Mouse (Mus musculus) megakaryocyte, embryonic 14.5 days (primary cell): ENCODE results near the gene Bnip2.

Source experiments
- FLI1 ChIP-seq: IDR thresholded peaks from 2 replicates; pipeline ENCODE4 v1.6.1; 2012; ENCODE audit warnings: low read length, inconsistent platforms, mixed read lengths
- GATA1 ChIP-seq: IDR thresholded peaks from 3 replicates; pipeline ENCODE4 v1.6.1; 2012; ENCODE audit warnings: mixed read lengths, low read length, inconsistent platforms, borderline replicate concordance

- TF ChIP-seq GATA1 (no peak), FLI1 (no peak)
Observed at GRCm38 (mm10) chr9:70011537-70012407, 22.5 kb downstream of the Bnip2 start.
